Mouse (Mus musculus) forebrain, embryonic 16.5 days (tissue): ENCODE results near the gene Isca2. TPM values are rescaled to one million over a fixed set of nuclear protein-coding genes. Genes with fewer than 3 reads are reported as not detected.
A peak's percentile ranks its signal among the peaks of the same experiment; 100 is the strongest.

ENCODE experiments used
- ATAC-seq: fragments of 200-750 bp; cut with Nextera tagmentation; 2 replicates; pipeline ENCODE4 v1.8.0; 2017; ENCODE audit warnings: mild to moderate bottlenecking, moderate library complexity
- H3K27ac ChIP-seq: fragments of 300-500 bp; sonication (generic); 2 replicates; pipeline ENCODE4 v1.5.1; 2014; ENCODE audit warnings: low read length, control low read depth
- H3K27me3 ChIP-seq: fragments of 300-500 bp; sonication (generic); replicated peaks from 2 replicates; pipeline ENCODE4 v1.6.1; 2014; ENCODE audit warnings: low read length; ENCODE audit not compliant: control insufficient read depth, insufficient read depth
- H3K36me3 ChIP-seq: fragments of 300-500 bp; sonication (generic); 2 replicates; pipeline ENCODE4 v1.6.1; 2014; ENCODE audit not compliant: control insufficient read depth, insufficient read depth
- H3K4me1 ChIP-seq: fragments of 300-500 bp; sonication (generic); replicated peaks from 2 replicates; pipeline ENCODE4 v1.6.1; 2014; ENCODE audit warnings: low read length; ENCODE audit not compliant: control insufficient read depth, insufficient read depth
- H3K4me2 ChIP-seq: fragments of 300-500 bp; sonication (generic); 2 replicates; pipeline ENCODE4 v1.6.1; 2014; ENCODE audit warnings: mild to moderate bottlenecking, low read length, control low read depth
- H3K4me3 ChIP-seq: fragments of 300-500 bp; sonication (generic); replicated peaks from 2 replicates; pipeline ENCODE4 v1.5.1; 2014; ENCODE audit warnings: mild to moderate bottlenecking, low read length, control low read depth
- H3K9ac ChIP-seq: fragments of 300-500 bp; sonication (generic); replicated peaks from 2 replicates; pipeline ENCODE4 v1.6.1; 2014; ENCODE audit warnings: low read depth, low read length, control low read depth
- H3K9me3 ChIP-seq: fragments of 300-500 bp; sonication (generic); 2 replicates; pipeline ENCODE4 v1.6.1; 2016; ENCODE audit warnings: low read length; ENCODE audit not compliant: control insufficient read depth
- WGBS: fragments of 180-500 bp; shearing (Covaris S2); extraction: QIAGEN DNeasy Blood & Tissue Kit; methylation state at CpG from one replicate; pipeline ENCODE4 v1.1.7; 2014; 5-methylcytosine and 5-hydroxymethylcytosine counted together
- polyA plus RNA-seq: library from polyadenylated mRNA; unstranded; fragments of >200 nt; fragmentation: Nextera tagmentation; extraction: Ambion mirVana; gene quantifications from 2 replicates; pipeline ENCODE4 v1.2.1, GENCODE M21; 2015

The Isca2 gene
- polyA plus RNA-seq, 1 experiment from 2014 or later: 141 TPM

DNA sequence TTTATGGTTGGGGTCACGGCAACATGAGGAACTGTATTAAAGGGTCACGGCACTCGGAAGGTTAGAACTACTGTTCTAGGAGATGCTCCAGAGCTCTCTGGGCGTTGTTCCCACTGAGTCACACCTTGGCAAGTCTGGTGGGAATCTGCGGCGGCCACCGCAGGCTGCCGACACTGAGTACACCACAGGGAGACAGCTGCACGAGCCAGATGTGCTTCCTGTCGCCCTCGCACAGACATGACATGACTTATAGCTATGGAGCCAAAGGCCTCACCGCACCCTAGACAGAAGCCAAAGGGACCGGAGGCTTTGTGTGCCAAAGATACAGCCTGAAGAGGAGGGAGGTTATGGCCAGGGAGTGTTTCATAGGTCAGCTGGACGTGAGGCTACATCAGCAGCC, 22.4 kb upstream of the Isca2 start:
- H3K36me3 ChIP-seq: peaks cover under 1% of the 10 kb centered on the region; the same call in 1 of the 2 replicates
- no peaks in the 10 kb centered on the region for H3K9me3 ChIP-seq
- WGBS: 85% methylated on average over 14 of the region's 14 CpGs
- H3K4me3 ChIP-seq: no peak overlapping the region
- H3K27ac ChIP-seq: no peak overlapping the region
- H3K4me1 ChIP-seq: peaks cover 24% of the 10 kb centered on the region
- no peak for ATAC-seq
- H3K27me3 ChIP-seq: no peaks in the 10 kb centered on the region
- H3K4me2 ChIP-seq: no peak overlapping the region
- no peak overlapping the region for H3K9ac ChIP-seq

DNA sequence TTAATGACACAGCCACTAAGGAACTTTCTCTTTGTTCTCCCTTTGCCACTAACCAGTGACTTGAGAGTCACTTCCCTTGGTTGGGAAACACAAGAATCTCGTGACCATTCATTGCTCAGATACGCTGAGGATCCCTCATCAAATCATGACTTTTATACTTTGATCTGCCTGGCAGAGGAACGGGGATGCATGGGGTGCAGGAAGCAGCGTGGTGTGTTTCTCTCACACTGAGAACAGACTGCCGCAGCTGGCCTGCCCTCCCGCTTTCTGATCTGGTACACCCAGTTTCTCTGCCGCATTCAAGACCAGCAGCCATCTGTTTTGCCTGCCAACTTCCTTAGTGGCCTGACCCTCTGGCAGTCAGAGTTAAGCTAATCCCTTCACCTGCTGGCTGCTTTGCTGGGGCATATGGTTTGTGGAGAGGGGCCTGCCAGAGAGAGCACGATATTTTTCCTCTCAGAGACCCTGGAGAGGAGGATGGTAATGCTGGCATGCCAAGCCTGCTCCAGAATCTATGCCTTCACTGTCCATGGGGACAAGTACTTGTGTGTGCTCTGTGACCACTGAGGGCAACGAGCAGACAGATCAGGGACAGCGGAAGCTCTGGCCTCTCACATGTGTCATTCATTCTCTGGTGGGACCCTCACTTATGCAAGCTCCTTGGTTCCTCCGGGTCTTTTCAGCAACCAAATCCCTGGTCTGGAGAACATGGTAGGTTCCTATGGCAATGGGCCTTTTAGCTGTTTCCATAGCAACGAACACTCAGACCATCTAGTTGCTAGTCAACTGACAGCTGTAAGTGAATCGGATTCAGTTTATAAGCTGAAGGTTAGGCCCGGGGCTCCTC, 20.7 kb upstream of the Isca2 start:
- peaks cover 24% of the 10 kb centered on the region for H3K4me1 ChIP-seq
- 24% methylated on average over 14 of the region's 14 CpGs for WGBS
- H3K9ac ChIP-seq: peak overlapping the region; percentile 24; the same call in 1 of the 2 replicates
- no peaks in the 10 kb centered on the region for H3K9me3 ChIP-seq
- H3K27ac ChIP-seq: peak overlapping the region; percentile 63
- 0 out of 2 replicates have a peak overlapping the region, but pooled peaks have one; percentile 4 for H3K4me2 ChIP-seq
- ATAC-seq: peak; percentile 65
- no peak overlapping the region for H3K4me3 ChIP-seq
- H3K36me3 ChIP-seq: peaks cover 5% of the 10 kb centered on the region; the same call in 1 of the 2 replicates
- H3K27me3 ChIP-seq: no peaks in the 10 kb centered on the region

DNA sequence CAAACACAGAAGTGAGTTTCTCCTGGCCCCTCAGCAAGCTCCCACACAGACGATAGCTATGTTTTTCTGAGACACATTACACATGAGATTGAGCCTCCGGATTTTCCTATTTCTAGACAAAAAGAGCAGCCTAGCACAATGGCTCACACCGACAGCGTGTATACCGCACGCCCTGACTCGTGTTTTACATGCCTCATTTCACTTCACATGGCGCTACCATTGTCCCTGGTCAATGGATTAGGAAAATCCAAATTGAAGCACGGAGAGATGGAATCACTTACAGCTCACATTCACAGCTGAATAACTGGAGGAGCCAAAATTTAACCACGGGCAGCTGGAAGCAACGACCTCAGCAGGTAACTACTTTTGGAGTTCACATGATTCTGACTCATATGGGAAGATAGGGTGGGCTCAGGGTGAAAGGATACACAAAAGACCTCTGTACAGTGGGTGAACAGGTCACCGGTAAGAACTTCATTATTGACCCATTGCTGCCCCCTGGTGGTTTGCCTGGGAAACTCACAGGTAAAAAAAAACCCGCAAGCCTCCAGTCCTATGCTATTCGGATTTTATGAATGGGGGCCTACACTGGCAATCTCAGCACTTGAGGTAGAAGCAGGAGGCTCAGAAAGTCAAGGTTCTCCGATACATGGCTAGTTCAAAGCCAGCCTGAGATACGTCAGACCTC, 17.9 kb upstream of the Isca2 start:
- no peak overlapping the region for H3K4me2 ChIP-seq
- no peak for ATAC-seq
- H3K9me3 ChIP-seq: no peaks in the 10 kb centered on the region
- H3K4me1 ChIP-seq: peaks cover 24% of the 10 kb centered on the region
- H3K27ac ChIP-seq: no peak overlapping the region
- H3K27me3 ChIP-seq: no peaks in the 10 kb centered on the region
- no peak overlapping the region for H3K9ac ChIP-seq
- 19% methylated on average over 16 of the region's 16 CpGs for WGBS
- H3K4me3 ChIP-seq: no peak overlapping the region
- peaks cover 15% of the 10 kb centered on the region for H3K36me3 ChIP-seq

DNA sequence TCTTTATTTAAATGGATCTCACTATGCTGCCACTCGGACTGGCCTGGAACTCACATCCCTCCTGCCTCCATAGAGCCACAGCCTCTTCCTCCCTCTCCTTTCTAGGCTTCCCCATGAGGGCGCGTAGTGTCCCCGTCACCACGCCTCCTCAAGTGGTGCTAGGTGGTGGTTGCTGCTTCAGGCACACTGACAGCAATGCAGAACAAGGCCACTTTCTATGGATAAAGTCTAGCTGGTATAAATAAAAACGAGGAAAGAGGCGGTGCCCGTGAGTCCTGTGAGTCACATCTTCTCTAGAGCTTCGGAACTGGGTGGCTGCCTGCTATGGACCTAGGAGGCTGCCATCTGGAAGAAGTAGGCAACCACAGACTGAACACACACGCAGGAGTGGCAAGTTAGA, 17.0 kb upstream of the Isca2 start:
- ATAC-seq: no peak
- Histone ChIP-seq H3K36me3 (peaks cover 15% of the 10 kb centered on the region), H3K4me3 (no peak overlapping the region), H3K4me1 (peaks cover 24% of the 10 kb centered on the region), H3K27me3 (no peaks in the 10 kb centered on the region), H3K9me3 (no peaks in the 10 kb centered on the region), H3K9ac (no peak overlapping the region), H3K27ac (no peak overlapping the region), H3K4me2 (no peak overlapping the region)
- 91% methylated on average over 10 of the region's 10 CpGs for WGBS

DNA sequence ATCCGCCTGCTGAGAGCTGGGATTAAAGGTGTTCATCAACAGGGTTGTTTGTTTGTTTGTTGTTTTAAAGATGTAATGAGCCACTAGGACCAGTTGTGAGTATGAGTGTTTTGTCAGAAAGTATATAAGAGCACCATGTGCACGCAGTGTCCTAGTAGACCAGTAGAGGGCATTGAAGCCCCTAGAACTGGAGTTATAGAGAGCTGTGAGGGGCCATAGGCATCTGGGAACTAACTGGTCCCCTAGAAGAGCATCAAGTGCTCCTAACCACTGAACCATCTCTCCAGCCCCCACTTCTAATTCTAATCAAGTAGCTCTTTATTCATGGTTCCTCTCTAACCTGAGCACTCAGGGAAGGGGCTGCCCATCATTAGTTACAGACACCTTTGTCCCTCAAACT, 14.0 kb upstream of the Isca2 start:
- Histone ChIP-seq H3K27ac (no peak overlapping the region), H3K9me3 (no peaks in the 10 kb centered on the region), H3K9ac (no peak overlapping the region), H3K36me3 (peaks cover 27% of the 10 kb centered on the region), H3K4me3 (no peak overlapping the region), H3K4me2 (no peak overlapping the region), H3K27me3 (no peaks in the 10 kb centered on the region), H3K4me1 (peaks cover 4% of the 10 kb centered on the region)
- no peak for ATAC-seq
- 77% methylated on average over 2 of the region's 2 CpGs for WGBS

DNA sequence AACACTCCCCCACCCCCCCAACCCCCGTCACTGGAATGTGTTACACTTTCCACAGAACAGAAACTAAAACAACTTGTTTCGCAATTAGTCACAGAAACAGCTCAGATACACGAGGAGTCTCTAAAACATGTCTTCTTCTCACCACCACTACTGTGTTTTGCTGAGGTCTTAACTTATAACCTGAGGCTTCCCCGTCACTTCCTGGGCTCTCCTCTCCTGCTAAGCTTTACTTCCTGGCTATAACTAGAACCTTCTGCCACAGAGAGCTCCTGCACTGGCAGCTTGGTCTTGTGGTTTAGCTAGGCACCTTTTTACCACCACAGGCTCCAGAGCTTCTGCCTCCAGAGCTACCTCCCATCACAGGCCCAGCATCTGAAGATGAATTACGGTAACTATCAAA, 10.5 kb upstream of the Isca2 start:
- Histone ChIP-seq H3K9ac (no peak overlapping the region), H3K9me3 (no peaks in the 10 kb centered on the region), H3K4me1 (no peaks in the 10 kb centered on the region), H3K27ac (no peak overlapping the region), H3K4me3 (no peak overlapping the region), H3K27me3 (no peaks in the 10 kb centered on the region), H3K4me2 (no peak overlapping the region), H3K36me3 (peaks cover 28% of the 10 kb centered on the region)
- WGBS: 94% methylated on average over 5 of the region's 5 CpGs
- no peak for ATAC-seq

DNA sequence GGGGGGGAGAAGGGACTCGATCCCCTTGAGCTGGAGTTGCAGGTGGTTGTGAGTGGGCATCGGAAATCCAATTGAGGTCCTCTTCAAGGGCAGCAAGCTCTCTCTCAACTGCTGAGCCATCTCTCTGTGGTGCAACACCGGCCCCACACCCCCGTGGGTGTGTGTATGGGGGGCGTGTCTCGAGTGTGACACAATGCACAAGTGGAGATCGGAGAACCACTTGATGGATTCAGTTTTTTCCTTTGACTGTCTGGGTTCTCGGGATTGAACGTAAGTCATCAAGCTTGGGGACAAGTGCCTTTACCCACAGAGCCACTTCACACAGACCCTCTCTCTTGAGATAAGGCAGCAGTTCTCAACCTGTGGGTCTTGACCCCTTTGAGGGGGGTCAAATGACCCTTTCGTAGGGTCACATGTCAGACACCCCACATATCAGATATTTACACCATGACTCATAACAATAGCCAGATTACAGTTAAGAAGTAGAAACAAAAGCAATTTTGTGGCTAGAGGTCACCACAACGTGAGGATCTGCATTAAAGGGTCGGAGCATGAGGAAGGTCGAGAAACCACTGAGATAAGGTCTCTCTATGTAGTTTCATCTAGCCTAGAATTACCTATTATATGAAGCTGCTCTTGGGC, 9.4 kb upstream of the Isca2 start:
- Histone ChIP-seq H3K4me2 (no peak overlapping the region), H3K4me1 (no peaks in the 10 kb centered on the region), H3K27me3 (no peaks in the 10 kb centered on the region), H3K9ac (no peak overlapping the region), H3K36me3 (peaks cover 24% of the 10 kb centered on the region), H3K27ac (no peak overlapping the region), H3K4me3 (no peak overlapping the region), H3K9me3 (no peaks in the 10 kb centered on the region)
- WGBS: 92% methylated on average over 13 of the region's 13 CpGs
- no peak for ATAC-seq

DNA sequence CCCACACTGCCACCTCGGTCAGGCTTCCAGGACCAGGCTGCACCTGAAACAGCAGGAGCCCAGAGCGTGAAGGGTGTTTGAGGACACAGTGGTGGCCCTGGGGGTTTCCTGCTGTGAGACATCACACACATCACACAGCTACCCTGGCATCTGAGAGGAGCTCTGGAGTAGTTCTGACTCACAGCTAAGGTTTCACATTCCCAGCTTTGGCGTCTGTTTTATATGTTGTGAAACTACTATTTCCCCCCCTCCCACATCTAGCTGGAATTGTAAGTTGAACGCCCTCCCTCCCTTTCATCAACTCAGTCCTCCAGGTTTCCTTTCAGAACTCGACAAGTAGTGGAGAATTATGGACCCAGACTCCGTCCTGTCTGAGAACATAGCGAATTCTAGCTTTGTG, 8.3 kb upstream of the Isca2 start:
- H3K27ac ChIP-seq: no peak overlapping the region
- no peak overlapping the region for H3K4me3 ChIP-seq
- WGBS: 91% methylated on average over 7 of the region's 7 CpGs
- H3K4me2 ChIP-seq: no peak overlapping the region
- no peaks in the 10 kb centered on the region for H3K9me3 ChIP-seq
- ATAC-seq: no peak
- H3K4me1 ChIP-seq: 0 out of 2 replicates have a peak, but pooled peaks cover 4% of the 10 kb centered on the region
- no peaks in the 10 kb centered on the region for H3K27me3 ChIP-seq
- no peak overlapping the region for H3K9ac ChIP-seq
- H3K36me3 ChIP-seq: peaks cover 18% of the 10 kb centered on the region

DNA sequence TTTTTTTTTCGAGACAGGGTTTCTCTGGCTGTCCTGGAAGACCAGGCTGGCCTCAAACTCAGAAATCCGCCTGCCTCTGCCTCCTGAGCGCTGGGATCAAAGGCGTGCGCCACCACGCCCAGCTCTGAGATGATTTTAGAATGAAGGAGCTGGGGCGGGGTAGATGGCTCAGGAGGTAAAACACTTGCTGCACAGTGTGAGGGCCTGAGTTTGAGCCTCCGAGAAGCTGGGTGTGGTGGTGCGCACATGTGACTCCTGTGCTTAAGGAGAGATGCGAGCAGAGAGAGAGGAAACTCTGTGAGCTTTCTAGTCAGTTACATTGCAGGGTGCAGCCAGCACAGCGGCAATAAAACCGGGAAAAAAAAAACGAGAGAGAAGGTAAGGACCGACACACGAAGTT, 7.5 kb upstream of the Isca2 start:
- H3K27ac ChIP-seq: no peak overlapping the region
- H3K4me2 ChIP-seq: no peak overlapping the region
- no peaks in the 10 kb centered on the region for H3K9me3 ChIP-seq
- H3K4me1 ChIP-seq: peaks cover 6% of the 10 kb centered on the region
- no peak overlapping the region for H3K4me3 ChIP-seq
- ATAC-seq: no peak
- H3K9ac ChIP-seq: no peak overlapping the region
- no peaks in the 10 kb centered on the region for H3K27me3 ChIP-seq
- H3K36me3 ChIP-seq: peaks cover 18% of the 10 kb centered on the region
- 94% methylated on average over 15 of the region's 15 CpGs for WGBS
